Mouse (Mus musculus): ENCODE measurements around the gene Asdurf.
"Not testable (repeated sequence)": the region's sequence is repeated elsewhere in the genome, so short reads cannot be mapped to it uniquely, and the experiment has no call there.

The Asdurf gene

GRCm38 (mm10) chr1:53352327-53353261, at the start of gene Asdurf, which contains the start of the genes Gm28551 and Asnsd1:
TSS of gene Asdurf (minus strand) at chr1:53352619.
TSS of gene Gm28551 (minus strand) at chr1:53352667.
TSS of gene Asnsd1 (minus strand) at chr1:53352752.
- in situ Hi-C loops (cut with MboI; ENCODE audit: unreplicated experiment in 2 of 2): loop anchor here (5.0 to 25.0 kb wide), 6 partner anchors 35 to 708 kb away; partner anchors contain the start of gene Dnah7a (in 1 of the 2)

- in situ Hi-C loops (cut with MboI; ENCODE audit: unreplicated experiment in 2 of 2): not testable (repeated sequence)
Measured at GRCm38 (mm10) chr1:53393936-53394760, 41.7 kb upstream of the Asdurf start.

- in situ Hi-C loops (cut with MboI; ENCODE audit: unreplicated experiment in 2 of 2): no loop called here
Measured at GRCm38 (mm10) chr1:53388762-53389161, 36.3 kb upstream of the Asdurf start.

GRCm38 (mm10) chr1:53384085-53384688, 31.8 kb upstream of the Asdurf start:
- in situ Hi-C loops (cut with MboI; ENCODE audit: unreplicated experiment in 2 of 2): no loop called here

- in situ Hi-C loops (cut with MboI; ENCODE audit: unreplicated experiment in 2 of 2): no loop called here
Measured at GRCm38 (mm10) chr1:53377731-53378130, 25.3 kb upstream of the Asdurf start.

- in situ Hi-C loops (cut with MboI; ENCODE audit: unreplicated experiment in 2 of 2): not testable (repeated sequence)
Measured at GRCm38 (mm10) chr1:53375965-53376364, 23.5 kb upstream of the Asdurf start.

GRCm38 (mm10) chr1:53358988-53359387, 6.6 kb upstream of the Asdurf start:
- in situ Hi-C loops (cut with MboI; ENCODE audit: unreplicated experiment in 2 of 2): loop anchor here (10.0 to 25.0 kb wide), 3 partner anchors 346 to 714 kb away; partner anchors contain the start of gene Dnah7a (in 1 of the 2)

GRCm38 (mm10) chr1:53341071-53341470, 11.3 kb downstream of the Asdurf start:
- in situ Hi-C loops (cut with MboI; ENCODE audit: unreplicated experiment in 2 of 2): no loop called here

GRCm38 (mm10) chr1:53337403-53337802, 15.0 kb downstream of the Asdurf start:
- in situ Hi-C loops (cut with MboI; ENCODE audit: unreplicated experiment in 2 of 2): not testable (repeated sequence)

- in situ Hi-C loops (cut with MboI; ENCODE audit: unreplicated experiment in 2 of 2): no loop called here
Measured at GRCm38 (mm10) chr1:53335465-53335864, 17.0 kb downstream of the Asdurf start.

- in situ Hi-C loops (cut with MboI; ENCODE audit: unreplicated experiment in 2 of 2): not testable (repeated sequence)
Measured at GRCm38 (mm10) chr1:53333527-53333926, 18.9 kb downstream of the Asdurf start.

- in situ Hi-C loops (cut with MboI; ENCODE audit: unreplicated experiment in 2 of 2): no loop called here
Measured at GRCm38 (mm10) chr1:53324827-53325494, 27.5 kb downstream of the Asdurf start.

- in situ Hi-C loops (cut with MboI; ENCODE audit: unreplicated experiment in 2 of 2): no loop called here
Measured at GRCm38 (mm10) chr1:53324277-53324676, 28.1 kb downstream of the Asdurf start.

GRCm38 (mm10) chr1:53323254-53323653, 29.2 kb downstream of the Asdurf start:
- in situ Hi-C loops (cut with MboI; ENCODE audit: unreplicated experiment in 2 of 2): no loop called here

GRCm38 (mm10) chr1:53321662-53322344, 30.6 kb downstream of the Asdurf start:
- in situ Hi-C loops (cut with MboI; ENCODE audit: unreplicated experiment in 2 of 2): no loop called here

- in situ Hi-C loops (cut with MboI; ENCODE audit: unreplicated experiment in 2 of 2): no loop called here
Measured at GRCm38 (mm10) chr1:53312989-53313967, 39.1 kb downstream of the Asdurf start, which contains the start of gene Osgepl1. TSS of gene Osgepl1 (plus strand) at chr1:53313624.

GRCm38 (mm10) chr1:53300506-53300905, 51.9 kb downstream of the Asdurf start:
- in situ Hi-C loops (cut with MboI; ENCODE audit: unreplicated experiment in 2 of 2): no loop called here

Measured in v-Abl transformed pro-B cells (cell line).